Mouse (Mus musculus) heart, embryonic 14.5 days (tissue): ENCODE measurements around the gene Sp9. TPM values are rescaled to one million over a fixed set of nuclear protein-coding genes. Genes with fewer than 3 reads are reported as not detected.
A peak's percentile ranks its signal among the peaks of the same experiment; 100 is the strongest.

Experiments
- ATAC-seq: fragments of 200-750 bp; cut with Nextera tagmentation; 2 replicates; pipeline ENCODE4 v1.8.0; 2017; ENCODE audit warnings: low read depth, moderate TSS enrichment; ENCODE audit not compliant: insufficient number of reproducible peaks, insufficient read depth, low FRiP score
- H3K27ac ChIP-seq, 2 experiments: fragments of 200-500 bp in 1 of 2; fragments of 300-500 bp in 1 of 2; sonication (generic) in 1 of 2; replicated peaks in 1 of 2; 2 replicates each; pipeline ENCODE4 v1.5.1; 2012 to 2014; ENCODE audit warnings: low read depth in 2 of 2, low read length in 2 of 2, control low read depth in 1 of 2, mild to moderate bottlenecking in 1 of 2, mixed read lengths in 1 of 2; ENCODE audit not compliant: control insufficient read depth in 1 of 2, insufficient read depth in 1 of 2
- H3K27me3 ChIP-seq: fragments of 300-500 bp; sonication (generic); 2 replicates; pipeline ENCODE4 v1.6.1; 2014; ENCODE audit warnings: mild to moderate bottlenecking, low read length, control low read depth; ENCODE audit not compliant: control insufficient read depth, insufficient read depth
- H3K36me3 ChIP-seq: fragments of 300-500 bp; sonication (generic); 2 replicates; pipeline ENCODE4 v1.6.1; 2014; ENCODE audit warnings: mild to moderate bottlenecking, control low read depth, low read length, mixed read lengths; ENCODE audit not compliant: control insufficient read depth, insufficient read depth
- H3K4me1 ChIP-seq, 2 experiments: fragments of 200-500 bp in 1 of 2; fragments of 300-500 bp in 1 of 2; sonication (generic) in 1 of 2; 2 replicates each; pipeline ENCODE4 v1.6.1; 2012 to 2014; ENCODE audit warnings: low read length in 2 of 2, control low read depth in 1 of 2, mixed read lengths in 1 of 2; ENCODE audit not compliant: control insufficient read depth in 2 of 2, insufficient read depth in 2 of 2
- H3K4me2 ChIP-seq: fragments of 300-500 bp; sonication (generic); 2 replicates; pipeline ENCODE4 v1.6.1; 2014; ENCODE audit warnings: mild to moderate bottlenecking, low read length
- H3K4me3 ChIP-seq, 2 experiments: fragments of 200-500 bp in 1 of 2; fragments of 300-500 bp in 1 of 2; sonication (generic) in 1 of 2; 2 replicates each; pipeline ENCODE4 v1.5.1; 2012 to 2014; ENCODE audit warnings: low read length in 2 of 2, mild to moderate bottlenecking in 2 of 2, control low read depth in 1 of 2, low read depth in 1 of 2, moderate library complexity in 1 of 2; ENCODE audit not compliant: control insufficient read depth in 1 of 2, insufficient read depth in 1 of 2
- H3K9ac ChIP-seq: fragments of 300-500 bp; sonication (generic); 2 replicates; pipeline ENCODE4 v1.6.1; 2014; ENCODE audit warnings: mild to moderate bottlenecking, low read length
- H3K9me3 ChIP-seq: fragments of 300-500 bp; sonication (generic); 2 replicates; pipeline ENCODE4 v1.6.1; 2016; ENCODE audit warnings: low read length, control low read depth; ENCODE audit not compliant: control insufficient read depth
- WGBS: fragments of 180-500 bp; shearing (Covaris S2); extraction: QIAGEN DNeasy Blood & Tissue Kit; methylation state at CpG from one replicate; pipeline ENCODE4 v1.1.7; 2014; 5-methylcytosine and 5-hydroxymethylcytosine counted together
- polyA plus RNA-seq: library from polyadenylated mRNA; unstranded; fragments of >200 nt; fragmentation: Nextera tagmentation; extraction: Ambion mirVana; gene quantifications from 2 replicates; pipeline ENCODE4 v1.2.1, GENCODE M21; 2014

The Sp9 gene
- polyA plus RNA-seq, 1 experiment from 2014 or later = not detected

- WGBS = 8% methylated on average over 5 of the region's 5 CpGs
- H3K4me3 ChIP-seq = no peak overlapping the region
- H3K9ac ChIP-seq = no peak overlapping the region
- peaks cover 83% of the 10 kb centered on the region for H3K27me3 ChIP-seq
- ATAC-seq = no peak
- 0 out of 2 replicates have a peak, but pooled peaks cover 2% of the 10 kb centered on the region for H3K9me3 ChIP-seq
- H3K4me2 ChIP-seq = no peak overlapping the region
- H3K36me3 ChIP-seq = no peaks in the 10 kb centered on the region
- H3K27ac ChIP-seq = no peak overlapping the region
- H3K4me1 ChIP-seq = peaks cover 12 to 20% of the 10 kb centered on the region in 2 experiments
Observed at GRCm38 (mm10) chr2:73266011-73266410, 5.7 kb upstream of the Sp9 start.

- Histone ChIP-seq H3K36me3 (no peaks in the 10 kb centered on the region), H3K9me3 (no peaks in the 10 kb centered on the region), H3K27me3 (peaks cover 90% of the 10 kb centered on the region), H3K27ac (no peak overlapping the region), H3K4me3 (no peak overlapping the region), H3K4me1 (peaks cover 14 to 26% of the 10 kb centered on the region in 2 experiments), H3K9ac (no peak overlapping the region), H3K4me2 (no peak overlapping the region)
- 27% methylated on average over 1 of the region's 1 CpGs for WGBS
- ATAC-seq = no peak
Observed at GRCm38 (mm10) chr2:73266623-73267022, 5.1 kb upstream of the Sp9 start.

- Histone ChIP-seq H3K36me3 (no peaks in the 10 kb centered on the region), H3K9me3 (no peaks in the 10 kb centered on the region), H3K4me3 (no peak overlapping the region), H3K4me2 (no peak overlapping the region), H3K27ac (no peak overlapping the region), H3K27me3 (peaks cover 90% of the 10 kb centered on the region), H3K4me1 (peaks cover 16 to 32% of the 10 kb centered on the region in 2 experiments), H3K9ac (no peak overlapping the region)
- WGBS = 20% methylated on average over 3 of the region's 3 CpGs
- ATAC-seq = no peak
Observed at GRCm38 (mm10) chr2:73267231-73267630, 4.5 kb upstream of the Sp9 start.

- Histone ChIP-seq H3K9ac (no peak overlapping the region), H3K36me3 (no peaks in the 10 kb centered on the region), H3K27me3 (peaks cover 86% of the 10 kb centered on the region), H3K4me2 (no peak overlapping the region), H3K9me3 (no peaks in the 10 kb centered on the region), H3K4me3 (no peak overlapping the region), H3K27ac (no peak overlapping the region), H3K4me1 (peaks cover 20 to 37% of the 10 kb centered on the region in 2 experiments)
- no peak for ATAC-seq
- WGBS = 7% methylated on average over 4 of the region's 4 CpGs
Observed at GRCm38 (mm10) chr2:73267818-73268217, 3.9 kb upstream of the Sp9 start.

GRCm38 (mm10) chr2:73268281-73268680, 3.4 kb upstream of the Sp9 start:
- Histone ChIP-seq H3K4me2 (no peak overlapping the region), H3K27me3 (peaks cover 82% of the 10 kb centered on the region), H3K4me3 (no peak overlapping the region), H3K4me1 (peaks cover 20 to 42% of the 10 kb centered on the region in 2 experiments), H3K9ac (no peak overlapping the region), H3K9me3 (no peaks in the 10 kb centered on the region), H3K27ac (no peak overlapping the region), H3K36me3 (no peaks in the 10 kb centered on the region)
- no peak for ATAC-seq
- 8% methylated on average over 12 of the region's 12 CpGs for WGBS

- WGBS = 8% methylated on average over 8 of the region's 8 CpGs
- no peak overlapping the region for H3K4me3 ChIP-seq
Observed at GRCm38 (mm10) chr2:73268836-73269395, 2.8 kb upstream of the Sp9 start.

GRCm38 (mm10) chr2:73269666-73270065, 2.1 kb upstream of the Sp9 start:
- Histone ChIP-seq H3K9me3 (no peaks in the 10 kb centered on the region), H3K27ac (no peak overlapping the region), H3K27me3 (peaks cover 79% of the 10 kb centered on the region), H3K36me3 (no peaks in the 10 kb centered on the region), H3K4me1 (peaks cover 11 to 42% of the 10 kb centered on the region in 2 experiments), H3K9ac (no peak overlapping the region), H3K4me3 (no peak overlapping the region), H3K4me2 (no peak overlapping the region)
- ATAC-seq = no peak
- under 1% methylated on average over 17 of the region's 17 CpGs for WGBS

More at GRCm38 (mm10) chr2:73268836-73269395, 2.8 kb upstream of the Sp9 start:
- H3K9me3 ChIP-seq = no peaks in the 10 kb centered on the region
- no peaks in the 10 kb centered on the region for H3K36me3 ChIP-seq
- ATAC-seq = no peak
- H3K27me3 ChIP-seq = peaks cover 85% of the 10 kb centered on the region
- H3K4me2 ChIP-seq = no peak overlapping the region
- H3K9ac ChIP-seq = no peak overlapping the region
- H3K4me1 ChIP-seq = peaks cover 17 to 42% of the 10 kb centered on the region in 2 experiments
- no peak overlapping the region for H3K27ac ChIP-seq

GRCm38 (mm10) chr2:73270071-73270592, 1.6 kb upstream of the Sp9 start:
- Histone ChIP-seq H3K9me3 (no peaks in the 10 kb centered on the region), H3K4me3 (no peak overlapping the region)

More at GRCm38 (mm10) chr2:73270071-73270592, 1.6 kb upstream of the Sp9 start:
- no peak for ATAC-seq
- peaks cover 8 to 41% of the 10 kb centered on the region in 2 experiments; a peak in 3 of 4 replicates for H3K4me1 ChIP-seq
- no peaks in the 10 kb centered on the region for H3K36me3 ChIP-seq
- no peak overlapping the region for H3K27ac ChIP-seq
- no peak overlapping the region for H3K9ac ChIP-seq
- H3K27me3 ChIP-seq = peaks cover 74% of the 10 kb centered on the region
- 1% methylated on average over 14 of the region's 14 CpGs for WGBS
- H3K4me2 ChIP-seq = peak overlapping the region; percentile 79; the same call in 1 of the 2 replicates
